Mouse (Mus musculus): ENCODE measurements at regions not wholly inside any gene's neighbourhood (a gene's known extent, or its start where the extent isn't known, plus 50 kb on each side); places are given as distances from the start of the nearest gene placed in this dataset.

DNA sequence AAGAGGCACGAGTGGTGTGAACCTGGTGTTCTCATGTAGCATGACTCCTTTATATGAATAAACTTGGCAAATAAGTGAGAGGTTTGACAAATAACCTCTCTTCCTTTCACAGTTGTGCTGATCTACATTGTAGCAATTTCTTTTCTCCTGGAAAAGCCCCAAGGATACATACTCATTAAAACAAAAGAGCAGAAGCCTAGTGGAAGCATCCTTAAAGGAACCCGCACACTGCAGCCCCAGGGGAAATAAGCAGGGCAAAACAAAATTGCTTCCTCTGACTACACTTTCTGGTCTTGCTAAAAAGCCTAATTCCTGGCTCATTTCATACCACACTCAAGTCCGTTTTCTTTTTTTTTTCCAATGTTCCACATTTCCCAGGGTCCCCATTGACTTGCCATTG is 72.7 kb upstream of the Gm10184 start:
- DNase-seq (ENCODE audit: low spot score in 2 of 2), result no peak

DNA sequence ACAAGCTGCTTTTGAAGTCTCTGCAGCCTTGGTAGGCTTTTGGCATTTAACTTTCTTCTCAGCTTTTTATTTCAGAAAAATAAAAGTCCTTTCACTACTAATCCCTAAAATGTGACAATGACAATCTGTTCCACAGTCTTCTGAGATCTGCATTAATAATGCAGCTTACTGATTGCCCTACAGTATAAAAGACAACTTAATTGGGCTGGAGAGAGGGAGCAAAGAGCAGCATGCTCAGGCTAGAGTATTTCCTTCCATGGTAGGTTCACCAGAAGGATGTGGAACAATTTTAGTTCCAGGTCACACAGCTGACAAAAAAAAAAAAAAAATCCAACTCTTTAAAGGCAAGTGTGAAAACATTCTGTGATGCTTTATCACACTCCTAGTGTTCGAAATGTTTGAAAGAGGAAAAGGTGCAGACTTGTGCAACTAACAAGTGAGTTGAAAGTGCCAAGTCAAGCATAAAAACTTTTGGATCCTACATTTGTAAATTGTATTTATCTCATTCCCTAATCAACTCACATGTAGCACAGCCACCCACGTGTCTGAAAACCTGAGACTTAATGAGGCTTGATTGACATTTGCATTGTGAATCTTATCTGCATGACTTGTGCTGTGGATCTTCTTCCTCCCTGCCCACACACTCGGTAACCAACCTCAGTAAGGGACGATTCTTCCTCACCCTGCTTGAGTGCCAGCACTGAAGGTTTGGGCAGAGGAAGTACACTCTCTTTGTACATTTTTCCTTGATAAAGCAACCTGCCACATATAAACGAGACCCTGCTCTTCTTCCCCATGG is 69.0 kb upstream of the Gm10184 start:
- DNase-seq (ENCODE audit: low spot score in 2 of 2), result peak in 1 of 2 experiments; percentile 4

DNA sequence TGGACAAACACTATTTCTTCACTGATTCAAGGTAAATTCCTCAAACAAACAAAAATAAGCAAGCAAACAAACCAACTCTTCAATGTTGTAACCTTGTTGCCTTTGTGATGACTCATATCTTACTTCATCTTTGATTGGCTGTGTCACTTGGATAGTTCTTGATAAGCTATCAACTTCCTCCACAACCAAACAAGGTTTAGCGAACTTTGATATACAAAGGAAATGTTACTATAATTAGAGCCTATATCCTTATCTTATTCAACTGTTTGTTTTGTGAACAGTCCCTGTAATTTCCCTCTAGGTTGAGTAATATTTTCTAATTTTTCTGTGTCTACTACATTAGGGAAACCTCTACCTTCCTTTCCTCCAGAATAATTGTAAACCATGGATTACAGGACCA is 52.8 kb upstream of the Gm10184 start:
- no peak for DNase-seq (ENCODE audit: low spot score in 2 of 2)

DNA sequence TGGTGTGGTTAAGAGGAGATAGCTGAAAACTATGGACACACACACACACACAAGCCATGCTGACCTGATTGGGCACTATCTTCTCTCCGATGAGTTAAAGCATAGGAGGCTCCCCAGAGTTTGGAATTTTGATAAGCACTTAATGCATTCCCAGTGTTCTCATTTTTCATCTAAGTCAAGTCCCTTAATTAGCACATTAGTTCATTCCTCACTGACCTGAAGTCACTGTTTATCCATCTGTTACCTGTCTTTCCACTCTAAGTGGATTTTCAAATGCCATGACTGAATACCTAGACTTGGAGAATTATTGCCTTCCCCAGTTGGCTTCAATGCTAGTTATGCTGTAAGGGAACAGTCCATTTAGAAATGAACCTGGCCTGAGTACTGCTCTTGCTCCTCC is 51.2 kb upstream of the Gm10184 start:
- no peak for DNase-seq (ENCODE audit: low spot score in 2 of 2)

DNA sequence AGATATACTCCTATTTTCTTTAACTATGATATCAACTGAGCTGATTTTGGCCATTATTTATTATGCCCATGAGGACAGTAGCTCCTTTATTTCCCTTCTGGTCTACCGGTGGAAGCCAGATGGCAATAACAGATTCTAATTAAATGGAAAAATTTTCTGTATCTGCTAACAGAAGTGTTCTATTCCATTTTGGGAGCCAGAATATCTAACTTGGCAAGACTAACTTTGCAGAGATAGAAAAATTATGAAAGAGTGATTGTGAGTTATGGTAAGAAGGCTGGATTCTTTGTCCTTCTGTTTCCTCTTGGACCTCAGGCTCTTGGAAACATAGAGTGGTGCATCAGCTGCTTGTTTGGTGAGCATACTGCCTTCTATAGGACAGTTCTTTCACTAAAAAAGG is 50.1 kb upstream of the Gm10184 start:
- DNase-seq (ENCODE audit: low spot score in 2 of 2), result no peak

All from right cerebral cortex, adult 2 months (tissue).